Mouse (Mus musculus) T-helper 1 cell (primary cell): ENCODE results near the gene Lrrc2.

Source experiments
- in situ Hi-C: fragments of 300-600 bp; cut with MboI, MseI; formaldehyde crosslinking; loops from one replicate; pipeline ENCODE4 v1.15.1; 2025; ENCODE audit warnings: high pct_unique_total_duplicates

Lrrc2 gene

GRCm38 (mm10) chr9:110947900-110948299, 3.4 kb upstream of the Lrrc2 start:
- in situ Hi-C loops = no loop called here

GRCm38 (mm10) chr9:110948813-110949310, 2.5 kb upstream of the Lrrc2 start:
- in situ Hi-C loops = no loop called here

DNA sequence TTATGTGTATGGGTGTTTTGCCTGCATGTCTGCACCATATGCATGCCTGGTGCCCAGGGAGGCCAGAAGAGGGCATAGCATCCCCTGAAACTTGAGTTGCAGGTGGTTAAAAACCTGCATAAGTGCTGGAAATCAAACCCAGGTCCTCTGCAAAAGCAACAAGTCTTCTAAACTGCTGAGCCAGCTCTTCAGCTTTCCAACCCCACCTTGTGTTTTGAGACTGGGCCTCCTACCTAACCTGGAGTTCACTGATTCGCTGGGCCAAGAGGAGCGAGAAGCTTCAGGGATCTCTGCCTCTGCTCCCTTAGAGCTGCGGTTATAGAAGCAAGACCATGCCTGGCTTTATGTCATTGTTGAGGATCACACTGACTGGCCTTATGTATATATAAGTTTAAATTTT, 1.2 kb upstream of the Lrrc2 start:
- in situ Hi-C loops = no loop called here

DNA sequence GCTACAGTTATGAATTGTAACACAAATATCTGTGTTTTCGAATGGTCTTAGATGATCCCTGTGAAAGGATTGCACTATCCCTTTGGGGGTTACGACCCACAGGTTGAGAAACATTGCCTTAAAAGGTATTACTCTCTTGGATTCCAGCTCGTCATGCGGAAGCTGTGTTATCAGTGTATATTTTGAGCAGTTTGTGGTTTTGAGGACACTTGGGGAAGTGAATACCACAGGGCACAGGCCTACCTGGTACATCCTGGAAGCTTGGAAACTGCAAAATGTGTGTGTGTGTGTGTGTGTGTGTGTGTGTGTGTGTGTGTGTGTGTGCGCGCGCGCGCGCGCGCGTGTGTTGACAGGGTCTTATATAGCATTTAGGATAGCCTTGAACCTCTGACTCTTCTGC, 521 bp downstream of the Lrrc2 start:
- in situ Hi-C loops = no loop called here

GRCm38 (mm10) chr9:110952398-110952797, 1.1 kb downstream of the Lrrc2 start:
- in situ Hi-C loops = no loop called here

DNA sequence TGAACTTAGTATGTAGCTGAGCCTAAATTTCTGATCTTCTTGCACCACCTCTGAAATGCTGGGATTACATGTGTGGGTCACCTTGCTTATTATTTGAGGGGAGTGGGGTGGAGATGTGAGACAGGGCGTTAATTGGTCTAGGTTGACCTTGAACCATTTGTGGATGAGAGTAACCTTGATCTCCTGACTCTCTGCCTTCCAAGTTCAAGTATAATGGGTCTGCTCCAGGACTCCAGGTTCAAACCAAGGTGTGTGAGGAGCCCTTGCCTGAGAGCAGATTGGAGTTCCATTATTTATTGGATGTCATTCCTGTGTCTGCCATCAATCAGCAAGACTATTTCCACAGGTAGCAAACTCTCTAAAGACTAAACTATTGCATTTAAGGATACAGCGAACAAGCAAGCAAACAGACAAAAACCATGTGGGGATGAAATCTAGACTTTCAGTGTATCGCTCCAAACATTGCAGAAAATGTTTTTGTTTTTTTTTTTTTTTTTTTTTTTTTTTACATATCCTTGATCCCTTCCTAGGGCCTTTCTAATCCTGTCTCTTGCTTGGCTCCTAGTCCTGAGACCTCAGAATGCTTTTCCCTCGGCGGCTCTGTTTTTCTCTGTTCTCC, 1.7 kb downstream of the Lrrc2 start:
- in situ Hi-C loops = no loop called here

- in situ Hi-C loops = no loop called here
These were observed 2.5 kb downstream of the Lrrc2 start for GRCm38 (mm10) chr9:110953550-110954461.

- in situ Hi-C loops = no loop called here
These were observed 3.5 kb downstream of the Lrrc2 start for GRCm38 (mm10) chr9:110954681-110955445.

GRCm38 (mm10) chr9:110955962-110956361, 4.6 kb downstream of the Lrrc2 start:
- in situ Hi-C loops = no loop called here

- in situ Hi-C loops = no loop called here
These were observed 8.3 kb downstream of the Lrrc2 start for GRCm38 (mm10) chr9:110959669-110960068.

DNA sequence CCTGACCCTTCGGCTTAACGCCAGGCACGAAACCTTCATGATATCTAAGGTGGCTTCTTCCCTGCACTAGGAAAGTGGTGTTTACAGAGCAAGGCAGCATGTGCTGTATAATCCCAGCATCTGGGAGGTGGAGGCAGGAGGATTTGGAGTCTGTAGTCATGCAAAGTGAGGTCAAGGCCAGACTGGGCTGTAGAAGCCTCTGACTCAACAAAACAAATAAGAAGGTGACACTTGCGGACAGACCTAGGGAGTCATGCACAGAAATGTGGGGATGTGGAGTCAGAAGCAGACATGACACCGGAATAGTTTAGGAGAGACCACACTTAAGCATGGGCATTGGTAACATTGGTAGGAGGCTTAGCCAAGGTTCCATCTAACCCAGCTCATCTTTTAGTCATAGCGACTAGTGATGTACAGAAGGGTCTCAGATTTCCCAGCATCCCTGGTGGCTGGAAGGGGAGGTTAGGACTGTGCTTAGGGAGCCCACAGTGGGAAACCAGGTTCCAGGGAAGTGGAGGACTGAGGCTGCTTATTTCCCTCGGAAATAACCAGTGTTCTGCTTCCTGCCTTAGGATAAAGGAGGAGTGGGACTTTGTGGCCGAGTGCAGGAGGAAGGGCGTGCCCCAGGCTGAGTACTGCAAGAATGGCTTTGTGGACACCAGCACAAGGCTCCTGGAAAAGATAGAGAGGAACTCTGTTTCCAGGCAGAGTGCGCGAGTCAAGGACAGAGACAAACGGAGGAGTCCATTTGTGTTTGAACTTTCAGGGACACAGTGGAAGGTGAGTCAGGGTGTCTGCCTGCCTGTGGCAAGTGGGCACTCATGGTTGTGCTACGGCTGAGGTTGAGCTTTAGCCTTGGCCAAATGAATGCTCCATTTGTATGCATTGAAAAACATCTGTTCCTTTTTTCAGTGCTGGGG, 9.1 kb downstream of the Lrrc2 start:
- in situ Hi-C loops = no loop called here

DNA sequence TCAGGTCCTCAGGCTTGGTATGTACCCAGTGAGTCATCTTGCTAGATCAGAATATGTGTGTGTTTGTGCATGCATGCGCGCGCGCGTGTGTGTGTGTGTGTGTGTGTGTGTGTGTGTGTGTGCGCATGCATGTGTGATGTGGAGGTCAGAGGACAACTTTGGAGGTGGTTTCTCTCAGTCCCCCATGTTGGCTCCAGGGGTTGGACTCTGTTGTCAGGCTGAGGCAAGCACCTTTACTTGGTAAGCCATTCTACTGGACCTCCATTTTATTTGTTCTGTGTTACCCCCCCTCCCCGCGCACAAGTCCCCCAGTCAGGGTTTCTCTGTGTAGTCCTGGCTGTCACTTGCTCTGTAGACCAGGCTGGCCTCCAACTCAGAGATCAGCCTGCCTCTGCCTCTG, 10.0 kb downstream of the Lrrc2 start:
- in situ Hi-C loops = no loop called here

DNA sequence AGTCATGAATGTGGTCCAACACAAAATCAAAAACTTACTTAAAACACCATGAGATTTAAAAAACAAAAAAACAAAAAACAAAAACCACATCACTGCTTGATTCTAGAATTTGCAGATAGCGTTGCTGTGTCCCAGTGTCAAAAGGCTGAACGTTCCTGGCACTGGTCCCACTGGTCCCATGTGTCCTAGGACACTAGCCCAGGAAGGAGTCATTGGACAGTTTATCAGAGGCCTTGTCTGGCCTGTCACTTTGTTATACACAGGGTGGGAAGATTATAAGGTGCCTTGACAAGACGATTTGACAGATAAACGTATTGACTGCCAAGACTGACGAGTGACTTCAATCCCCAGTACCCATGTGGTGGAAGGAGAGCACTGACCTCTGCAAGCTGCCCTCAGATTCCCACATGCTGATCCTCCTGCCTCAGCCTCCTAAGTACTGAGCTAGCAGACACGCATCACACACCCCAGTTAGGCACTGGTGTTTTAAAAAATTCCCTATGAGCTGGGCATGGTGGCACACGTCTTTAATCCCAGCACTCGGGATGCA, 12.3 kb downstream of the Lrrc2 start:
- in situ Hi-C loops = no loop called here

- in situ Hi-C loops = no loop called here
These were observed 13.9 kb downstream of the Lrrc2 start for GRCm38 (mm10) chr9:110965062-110965909.

DNA sequence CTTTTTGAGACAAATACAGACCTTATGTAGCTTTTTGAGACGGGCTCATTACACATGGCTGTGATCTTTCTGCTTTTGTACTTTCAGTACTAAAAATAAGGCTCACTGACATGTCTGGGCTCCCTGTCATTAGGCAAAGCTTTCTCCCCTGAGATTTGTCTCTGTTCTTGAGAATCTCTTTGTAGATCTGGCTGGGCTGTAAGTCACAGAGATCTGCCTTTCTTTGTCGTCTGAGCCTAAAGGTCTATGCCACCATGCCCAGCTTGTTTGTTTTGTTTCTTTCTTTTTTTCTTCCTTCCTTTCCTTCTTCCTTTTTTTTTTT, 14.5 kb downstream of the Lrrc2 start:
- in situ Hi-C loops = no loop called here

- in situ Hi-C loops = no loop called here
These were observed 28.1 kb downstream of the Lrrc2 start for GRCm38 (mm10) chr9:110979411-110979810.

DNA sequence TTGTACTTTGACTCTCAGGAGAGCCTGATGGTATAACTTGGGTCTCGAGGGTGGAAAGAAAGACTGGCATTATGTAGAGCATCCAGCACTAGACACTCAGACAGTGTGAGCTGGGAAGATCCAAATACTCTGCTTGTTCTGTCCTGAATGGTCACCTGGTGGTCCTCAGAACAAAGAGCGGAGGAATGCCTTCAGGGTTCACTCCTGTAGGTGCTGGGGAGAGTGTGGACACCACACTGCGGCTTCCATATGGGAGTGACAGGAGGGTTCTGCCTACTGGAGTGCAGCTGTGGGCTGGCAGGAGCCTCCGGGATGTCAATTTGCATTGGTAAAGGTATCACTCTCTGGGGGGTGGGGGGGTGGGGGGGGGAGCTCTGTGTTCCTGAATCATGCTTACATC, 31.0 kb downstream of the Lrrc2 start:
- in situ Hi-C loops = no loop called here

- in situ Hi-C loops = no loop called here
These were observed 32.8 kb downstream of the Lrrc2 start for GRCm38 (mm10) chr9:110984096-110984495.

DNA sequence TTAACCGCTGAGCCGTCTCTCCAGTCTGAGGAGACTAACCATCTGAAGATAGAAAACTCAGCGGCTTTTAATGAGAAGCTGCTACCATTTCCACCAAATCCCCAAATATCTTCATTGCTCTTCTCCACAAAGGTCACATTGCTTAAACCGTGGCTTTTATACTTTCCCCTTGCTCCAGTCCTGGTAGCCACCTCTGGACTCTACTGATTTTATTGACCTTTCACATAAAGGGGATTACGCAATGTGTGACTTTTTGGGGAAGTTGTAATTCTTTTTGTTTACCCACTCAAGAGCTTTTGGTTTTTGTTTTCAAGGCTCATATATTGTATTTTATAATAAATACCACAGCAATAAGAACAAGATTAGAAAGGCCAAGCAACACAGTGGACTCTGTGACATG, 34.2 kb downstream of the Lrrc2 start:
- in situ Hi-C loops = no loop called here

DNA sequence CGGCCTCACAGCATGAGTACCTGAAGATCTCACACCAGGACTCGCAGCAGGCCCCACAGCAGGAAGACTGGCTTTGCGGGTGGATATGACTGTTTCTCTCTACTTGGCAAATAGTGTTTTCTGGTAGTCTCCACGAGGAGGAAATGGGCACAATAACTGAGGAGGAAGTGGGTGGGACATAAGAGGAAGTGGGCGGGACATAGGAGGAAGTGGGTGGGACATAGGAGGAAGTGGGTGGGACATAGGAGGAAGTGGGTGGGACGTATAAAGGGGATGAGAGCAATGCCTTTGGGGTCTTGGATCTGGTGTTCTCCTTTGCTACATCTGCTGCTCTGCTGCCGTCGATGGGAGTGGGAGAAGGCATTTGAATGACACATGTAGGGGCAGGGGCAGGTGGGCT, 34.6 kb downstream of the Lrrc2 start:
- in situ Hi-C loops = no loop called here
